Mouse (Mus musculus): ENCODE measurements around the gene Sipa1l3. TPM values are rescaled to one million over a fixed set of nuclear protein-coding genes. Genes with fewer than 3 reads are reported as not detected.

The Sipa1l3 gene
- polyA plus RNA-seq, 1 experiment from 2014 or later: 9.7 TPM

DNA sequence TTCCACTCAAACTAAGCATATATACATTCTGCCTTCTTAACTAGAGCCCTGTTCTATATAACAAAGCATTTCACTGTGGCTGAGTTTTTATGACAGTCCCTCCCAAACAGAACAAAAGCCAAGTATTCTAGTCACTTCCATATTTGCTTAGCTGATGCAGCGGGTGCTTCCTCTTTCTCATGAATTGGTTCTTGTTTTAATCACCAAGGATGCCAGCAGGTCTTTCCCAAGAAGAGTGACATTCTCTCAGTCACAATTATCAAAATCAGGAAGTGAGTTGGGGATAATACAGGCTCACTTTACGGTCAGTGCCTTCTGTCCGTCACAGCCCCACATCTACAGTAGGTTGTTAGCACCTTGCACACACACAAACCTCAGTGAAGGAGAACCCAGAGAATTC lies 26.6 kb downstream of the Sipa1l3 start:
- Histone ChIP-seq H3K27ac (replicated peaks) (peak overlapping the region; percentile 35; the same call in 1 of the 2 replicates), H3K4me2 (replicated peaks; ENCODE audit: low read depth) (no peak overlapping the region), H3K9ac (ENCODE audit: low read length) (no peak overlapping the region), H3K4me1 (replicated peaks; ENCODE audit: control insufficient read depth, insufficient read depth) (peaks cover 14% of the 10 kb centered on the region), H3K27me3 (ENCODE audit: control insufficient read depth, insufficient read depth, low read length) (no peaks in the 10 kb centered on the region), H3K36me3 (ENCODE audit: control insufficient read depth, insufficient read depth, low read length) (no peaks in the 10 kb centered on the region), H3K9me3 (ENCODE audit: control insufficient read depth, low read length) (no peaks in the 10 kb centered on the region), H3K4me3 (ENCODE audit: low read depth, low read length) (no peak overlapping the region)
- no peak for TF ChIP-seq CTCF (IDR thresholded peaks at IDR 0.05; ENCODE audit: low read depth)
- TF ChIP-seq EP300 (optimal IDR thresholded peaks at IDR 0.05): no peak
- 64% methylated on average over 3 of the region's 3 CpGs for WGBS
- DNase-seq (ENCODE audit: low spot score) (no peak), ATAC-seq (ENCODE audit: low FRiP score, low TSS enrichment) (no peak)

DNA sequence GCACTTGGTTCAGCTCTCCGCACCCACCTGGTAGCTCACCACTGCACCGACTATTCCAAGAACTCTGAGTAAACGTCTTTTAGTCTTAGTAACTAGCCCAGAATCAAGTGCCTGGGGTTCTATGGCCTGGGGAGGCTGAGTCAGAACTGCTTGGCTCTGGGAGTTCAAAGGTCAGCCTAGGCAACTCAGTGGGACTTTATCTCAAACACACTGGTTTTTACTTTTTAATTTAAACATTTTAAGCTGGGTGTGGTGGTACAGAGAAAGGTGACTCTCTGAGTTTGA lies 27.0 kb downstream of the Sipa1l3 start:
- Histone ChIP-seq H3K27me3 (ENCODE audit: control insufficient read depth, insufficient read depth, low read length) (no peaks in the 10 kb centered on the region), H3K4me2 (replicated peaks; ENCODE audit: low read depth) (no peak overlapping the region), H3K4me1 (replicated peaks; ENCODE audit: control insufficient read depth, insufficient read depth) (peaks cover 11% of the 10 kb centered on the region), H3K9ac (ENCODE audit: low read length) (no peak overlapping the region), H3K27ac (replicated peaks) (0 out of 2 replicates have a peak overlapping the region, but pooled peaks have one; percentile 9), H3K4me3 (ENCODE audit: low read depth, low read length) (no peak overlapping the region), H3K36me3 (ENCODE audit: control insufficient read depth, insufficient read depth, low read length) (no peaks in the 10 kb centered on the region), H3K9me3 (ENCODE audit: control insufficient read depth, low read length) (no peaks in the 10 kb centered on the region)
- DNase-seq (ENCODE audit: low spot score): no peak
- TF ChIP-seq EP300 (optimal IDR thresholded peaks at IDR 0.05) (no peak), CTCF (IDR thresholded peaks at IDR 0.05; ENCODE audit: low read depth) (no peak)
- no peak for ATAC-seq (ENCODE audit: low FRiP score, low TSS enrichment)
- WGBS: 48% methylated on average over 3 of the region's 3 CpGs

DNA sequence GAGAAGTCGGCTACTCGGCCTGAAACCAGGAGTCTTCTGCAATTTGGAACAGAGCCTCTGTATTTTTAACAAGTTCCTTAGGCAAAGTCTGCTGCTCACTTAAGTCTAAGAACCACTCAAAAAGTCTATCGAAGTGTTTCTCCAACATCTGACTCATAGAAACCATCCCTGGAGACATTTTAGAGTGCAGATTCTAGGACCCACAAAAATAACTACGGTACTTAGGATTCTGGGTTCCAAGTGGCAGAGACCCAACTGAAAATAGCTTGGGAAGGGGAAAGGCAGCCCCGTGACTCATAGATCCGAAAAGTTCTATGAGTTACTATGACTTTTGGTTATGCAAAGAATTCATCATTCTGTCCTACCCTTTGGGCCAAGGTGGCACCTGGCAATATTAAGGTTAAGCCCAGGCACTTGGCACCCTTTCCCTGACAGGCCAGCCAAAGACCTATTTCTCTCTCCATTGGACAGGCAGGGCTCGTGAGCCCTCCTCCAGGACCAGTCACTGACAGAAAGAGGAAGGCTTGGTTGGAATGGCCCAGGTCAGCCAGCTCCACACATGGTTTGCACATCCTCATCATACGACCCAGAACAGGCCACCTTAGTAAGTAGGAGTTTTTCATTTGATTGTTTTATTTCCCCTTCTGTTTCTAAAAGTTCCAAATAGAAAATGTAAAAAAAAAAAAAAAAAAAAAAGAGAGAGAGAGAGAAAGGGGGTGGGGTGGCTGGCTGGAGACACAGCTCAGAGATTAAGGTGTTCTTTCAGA lies 27.6 kb downstream of the Sipa1l3 start:
- 54% methylated on average over 8 of the region's 8 CpGs for WGBS
- no peak overlapping the region for H3K4me2 ChIP-seq (replicated peaks; ENCODE audit: low read depth)
- H3K27me3 ChIP-seq (ENCODE audit: control insufficient read depth, insufficient read depth, low read length): no peaks in the 10 kb centered on the region

DNA sequence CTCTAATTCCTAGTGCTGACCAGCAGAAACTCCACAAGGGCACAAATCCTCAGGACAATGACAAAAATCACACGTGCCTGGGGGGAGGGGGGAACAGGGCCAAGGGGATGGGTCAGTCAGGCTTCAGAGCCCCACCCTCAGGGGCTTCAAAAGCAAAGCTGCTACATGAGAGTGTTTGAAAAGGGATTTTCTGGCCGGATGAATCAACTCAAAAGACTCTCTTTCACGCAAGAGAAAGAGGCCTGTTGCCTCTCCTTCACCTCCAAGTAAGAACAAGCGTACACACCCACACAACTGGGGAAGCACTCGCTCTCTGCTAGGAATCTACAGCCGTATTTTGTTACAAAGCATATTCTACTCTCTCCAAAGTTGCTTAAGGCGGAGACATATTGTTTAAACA lies 28.6 kb downstream of the Sipa1l3 start:
- ATAC-seq (ENCODE audit: low FRiP score, low TSS enrichment): peak; percentile 4; the same call in 1 of the 2 replicates
- H3K36me3 ChIP-seq (ENCODE audit: control insufficient read depth, insufficient read depth, low read length): no peaks in the 10 kb centered on the region
- no peaks in the 10 kb centered on the region for H3K27me3 ChIP-seq (ENCODE audit: control insufficient read depth, insufficient read depth, low read length)
- TF ChIP-seq EP300 (optimal IDR thresholded peaks at IDR 0.05): no peak
- no peak for TF ChIP-seq CTCF (IDR thresholded peaks at IDR 0.05; ENCODE audit: low read depth)
- H3K4me3 ChIP-seq (ENCODE audit: low read depth, low read length): no peak overlapping the region
- H3K4me2 ChIP-seq (replicated peaks; ENCODE audit: low read depth): no peak overlapping the region
- H3K9me3 ChIP-seq (ENCODE audit: control insufficient read depth, low read length): no peaks in the 10 kb centered on the region
- 20% methylated on average over 7 of the region's 7 CpGs for WGBS
- no peak overlapping the region for H3K9ac ChIP-seq (ENCODE audit: low read length)
- peaks cover 9% of the 10 kb centered on the region for H3K4me1 ChIP-seq (replicated peaks; ENCODE audit: control insufficient read depth, insufficient read depth)
- DNase-seq (ENCODE audit: low spot score): no peak
- peak overlapping the region; percentile 78 for H3K27ac ChIP-seq (replicated peaks)

More for the DNA sequence above, 27.6 kb downstream of the Sipa1l3 start:
- peaks cover 9% of the 10 kb centered on the region for H3K4me1 ChIP-seq (replicated peaks; ENCODE audit: control insufficient read depth, insufficient read depth)
- no peak overlapping the region for H3K9ac ChIP-seq (ENCODE audit: low read length)
- H3K36me3 ChIP-seq (ENCODE audit: control insufficient read depth, insufficient read depth, low read length): no peaks in the 10 kb centered on the region
- no peak for DNase-seq (ENCODE audit: low spot score)
- H3K27ac ChIP-seq (replicated peaks): peak overlapping the region; percentile 78
- TF ChIP-seq CTCF (IDR thresholded peaks at IDR 0.05; ENCODE audit: low read depth) (no peak), EP300 (optimal IDR thresholded peaks at IDR 0.05) (no peak)
- H3K4me3 ChIP-seq (ENCODE audit: low read depth, low read length): no peak overlapping the region
- H3K9me3 ChIP-seq (ENCODE audit: control insufficient read depth, low read length): no peaks in the 10 kb centered on the region
- ATAC-seq (ENCODE audit: low FRiP score, low TSS enrichment): no peak

DNA sequence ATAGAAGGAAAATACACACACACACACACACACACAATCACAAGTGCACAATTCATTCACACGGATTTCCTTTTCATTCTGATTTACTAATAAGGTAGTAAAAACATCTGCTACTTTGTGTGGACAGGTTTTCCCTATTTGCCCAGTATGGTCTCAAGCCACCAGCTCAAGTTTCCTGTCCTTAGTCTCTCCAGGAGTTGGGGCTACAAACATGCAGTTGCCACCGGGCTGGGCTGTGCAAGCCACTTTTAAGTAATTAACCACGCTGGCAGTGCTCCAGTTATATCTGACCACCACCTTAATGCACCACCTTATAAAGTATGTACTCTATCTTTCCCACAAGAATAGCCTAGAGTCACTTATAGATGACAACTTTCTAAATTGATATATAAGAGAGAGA lies 29.1 kb downstream of the Sipa1l3 start:
- peaks cover 9% of the 10 kb centered on the region for H3K4me1 ChIP-seq (replicated peaks; ENCODE audit: control insufficient read depth, insufficient read depth)
- H3K9me3 ChIP-seq (ENCODE audit: control insufficient read depth, low read length): no peaks in the 10 kb centered on the region
- H3K27ac ChIP-seq (replicated peaks): peak overlapping the region; percentile 78
- no peak overlapping the region for H3K9ac ChIP-seq (ENCODE audit: low read length)
- WGBS: 31% methylated on average over 3 of the region's 3 CpGs
- ATAC-seq (ENCODE audit: low FRiP score, low TSS enrichment) (no peak), DNase-seq (ENCODE audit: low spot score) (no peak)
- H3K4me2 ChIP-seq (replicated peaks; ENCODE audit: low read depth): no peak overlapping the region
- no peak overlapping the region for H3K4me3 ChIP-seq (ENCODE audit: low read depth, low read length)
- no peaks in the 10 kb centered on the region for H3K36me3 ChIP-seq (ENCODE audit: control insufficient read depth, insufficient read depth, low read length)
- no peaks in the 10 kb centered on the region for H3K27me3 ChIP-seq (ENCODE audit: control insufficient read depth, insufficient read depth, low read length)
- TF ChIP-seq EP300 (optimal IDR thresholded peaks at IDR 0.05) (no peak), CTCF (IDR thresholded peaks at IDR 0.05; ENCODE audit: low read depth) (no peak)

DNA sequence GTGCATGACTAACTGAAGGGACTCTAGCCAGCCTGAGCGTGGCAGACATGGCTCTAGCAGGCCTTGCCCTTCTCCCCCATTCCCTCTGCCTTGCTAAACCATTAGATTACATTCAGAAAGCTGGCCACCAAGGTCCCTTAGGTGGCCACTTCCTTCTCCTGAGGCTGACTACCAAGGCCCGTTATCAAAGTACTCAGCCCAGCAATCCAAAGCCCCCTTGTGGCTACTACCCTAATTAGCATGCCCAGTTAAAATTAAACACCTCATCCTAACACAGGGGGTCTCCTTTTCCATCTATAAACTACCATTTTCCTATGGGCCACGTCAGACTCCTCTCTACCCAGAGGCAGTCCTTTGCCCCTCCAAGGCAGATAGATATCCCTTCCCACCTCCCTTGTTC lies 31.7 kb downstream of the Sipa1l3 start:
- TF ChIP-seq CTCF (IDR thresholded peaks at IDR 0.05; ENCODE audit: low read depth): no peak; the same call in 1 of the 2 replicates
- no peak for TF ChIP-seq EP300 (optimal IDR thresholded peaks at IDR 0.05)
- H3K4me1 ChIP-seq (replicated peaks; ENCODE audit: control insufficient read depth, insufficient read depth): peaks cover 11% of the 10 kb centered on the region
- ATAC-seq (ENCODE audit: low FRiP score, low TSS enrichment): no peak

More for the DNA sequence above, 31.7 kb downstream of the Sipa1l3 start:
- Histone ChIP-seq H3K27me3 (ENCODE audit: control insufficient read depth, insufficient read depth, low read length) (no peaks in the 10 kb centered on the region), H3K4me3 (ENCODE audit: low read depth, low read length) (no peak overlapping the region), H3K27ac (replicated peaks) (no peak overlapping the region), H3K4me2 (replicated peaks; ENCODE audit: low read depth) (no peak overlapping the region), H3K9ac (ENCODE audit: low read length) (no peak overlapping the region), H3K36me3 (ENCODE audit: control insufficient read depth, insufficient read depth, low read length) (no peaks in the 10 kb centered on the region), H3K9me3 (ENCODE audit: control insufficient read depth, low read length) (no peaks in the 10 kb centered on the region)
- 76% methylated on average over 3 of the region's 3 CpGs for WGBS
- no peak for DNase-seq (ENCODE audit: low spot score)

All from stomach, postnatal 0 days (tissue).